Mouse (Mus musculus) mouse trophoblast stem cell (cell line): ENCODE results near the gene Sel1l3.

Source experiments
- in situ Hi-C, 2 experiments: fragments of 300-500 bp; cut with MseI, MboI; formaldehyde crosslinking; loops; 2 replicates in 1 of 2; 3 replicates in 1 of 2; pipeline ENCODE4 v1.15.1; 2025

The Sel1l3 gene

GRCm38 (mm10) chr5:53212782-53213710, 681 bp downstream of the Sel1l3 start:
- in situ Hi-C loops: no loop called here

DNA sequence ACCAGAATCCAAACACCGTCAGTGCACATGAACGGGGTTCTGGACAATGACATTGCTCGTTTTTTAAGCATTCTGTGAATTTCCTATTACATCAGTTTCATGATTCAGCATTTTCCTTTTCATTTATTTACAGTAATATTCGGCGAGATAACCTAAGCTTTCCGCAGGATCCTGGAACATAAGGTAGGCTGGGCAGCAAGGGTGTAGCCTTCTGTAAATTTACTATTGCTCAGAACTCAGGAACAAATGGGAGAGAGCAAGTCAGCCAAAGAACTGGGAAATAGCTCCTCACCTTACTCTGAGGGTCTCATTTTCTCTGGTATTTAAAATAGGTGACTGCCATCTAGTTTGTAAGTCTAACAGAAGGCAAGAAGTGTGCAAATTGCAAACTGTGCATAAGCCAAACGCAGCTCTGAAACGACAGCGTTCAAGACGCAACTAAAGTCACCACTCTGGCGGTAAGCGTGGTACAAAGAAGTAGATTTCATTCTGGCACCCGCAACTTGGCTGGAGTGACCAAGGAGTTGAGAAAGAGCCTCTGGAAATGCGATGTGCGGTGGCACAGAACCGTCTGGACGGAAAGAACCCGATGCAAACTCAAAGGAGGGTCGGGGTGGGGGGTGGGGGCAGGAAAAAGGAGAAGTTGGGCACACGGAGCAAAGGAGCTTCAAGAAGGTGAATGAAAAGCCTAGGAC, 1.5 kb downstream of the Sel1l3 start:
- in situ Hi-C loops: no loop called here

DNA sequence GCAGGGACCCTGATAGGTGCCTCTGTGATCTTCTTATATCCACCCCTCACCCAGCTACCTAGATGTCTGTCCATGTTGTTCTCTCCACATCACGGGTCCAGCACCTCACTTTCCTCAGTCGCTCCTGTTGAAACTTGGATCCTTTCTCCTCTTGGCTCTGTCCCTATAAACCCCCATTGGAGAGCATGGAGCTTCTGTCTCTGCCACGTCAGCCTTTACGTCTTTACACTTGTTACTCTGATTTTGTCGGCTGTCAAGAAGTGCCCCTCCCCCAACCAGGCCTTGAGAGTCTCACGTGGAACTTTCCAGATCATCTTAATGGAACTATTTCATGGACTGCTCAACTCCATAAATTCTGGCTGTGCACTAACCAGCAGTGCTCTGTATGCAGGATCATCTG, 2.5 kb downstream of the Sel1l3 start:
- in situ Hi-C loops: no loop called here

DNA sequence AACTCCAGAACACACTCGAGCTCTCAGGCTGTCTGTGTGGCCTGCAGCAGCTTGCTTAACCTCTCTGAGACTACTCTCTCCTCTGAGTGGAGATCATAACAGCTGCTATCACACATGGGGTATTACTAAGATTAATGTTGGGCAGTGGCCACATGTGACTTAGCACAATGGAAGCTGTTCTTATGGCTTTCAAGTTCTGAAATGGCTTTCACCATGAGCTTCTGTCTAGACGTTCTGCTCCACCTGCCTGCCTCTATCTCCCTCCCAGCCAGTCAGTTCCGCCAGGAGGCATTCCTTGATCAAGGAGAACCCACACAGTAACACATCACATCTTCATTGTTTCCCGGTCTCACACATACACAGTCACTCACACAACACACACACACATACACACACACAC, 3.2 kb downstream of the Sel1l3 start:
- in situ Hi-C loops: no loop called here

DNA sequence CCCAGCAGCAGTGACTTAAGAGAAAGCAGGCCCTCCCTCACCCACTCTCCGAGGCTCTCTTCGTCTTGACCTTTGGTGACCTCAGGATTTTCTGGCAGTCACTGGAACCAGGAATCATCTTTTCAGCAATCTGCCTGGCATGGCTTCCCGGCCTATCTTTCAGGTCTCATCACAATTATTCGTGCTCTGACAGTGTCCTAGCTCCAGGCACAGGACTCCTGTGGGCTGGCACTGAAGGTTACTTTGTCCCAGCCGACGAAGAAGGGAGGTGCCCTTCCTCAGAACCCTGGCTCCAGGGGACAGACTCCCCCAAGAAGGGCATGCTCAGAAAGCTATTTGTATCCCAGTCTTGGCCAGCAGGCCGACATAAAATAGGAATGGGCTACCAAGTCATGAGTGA, 4.0 kb downstream of the Sel1l3 start:
- in situ Hi-C loops: no loop called here

- in situ Hi-C loops: no loop called here
These were observed 5.0 kb downstream of the Sel1l3 start for GRCm38 (mm10) chr5:53208731-53209130.

DNA sequence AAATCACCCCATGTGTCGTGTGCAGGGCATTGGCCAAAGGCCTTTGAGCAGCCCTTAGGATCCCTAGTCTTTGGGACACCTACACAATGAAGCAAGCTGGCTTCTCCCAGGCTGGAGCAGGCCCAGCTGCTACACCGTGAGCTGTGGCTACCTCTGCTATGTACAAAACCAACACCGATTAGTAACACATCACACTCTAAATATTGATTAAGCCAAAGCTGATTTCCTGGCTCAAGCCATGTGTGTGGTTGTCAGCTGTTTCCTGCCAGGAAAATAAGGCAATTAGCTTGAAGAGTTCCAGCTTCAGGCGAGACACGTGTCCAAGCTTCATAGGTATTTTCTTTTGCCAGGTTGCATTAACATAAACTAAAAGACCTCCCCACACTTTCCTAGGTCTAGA, 7.2 kb downstream of the Sel1l3 start:
- in situ Hi-C loops: no loop called here

DNA sequence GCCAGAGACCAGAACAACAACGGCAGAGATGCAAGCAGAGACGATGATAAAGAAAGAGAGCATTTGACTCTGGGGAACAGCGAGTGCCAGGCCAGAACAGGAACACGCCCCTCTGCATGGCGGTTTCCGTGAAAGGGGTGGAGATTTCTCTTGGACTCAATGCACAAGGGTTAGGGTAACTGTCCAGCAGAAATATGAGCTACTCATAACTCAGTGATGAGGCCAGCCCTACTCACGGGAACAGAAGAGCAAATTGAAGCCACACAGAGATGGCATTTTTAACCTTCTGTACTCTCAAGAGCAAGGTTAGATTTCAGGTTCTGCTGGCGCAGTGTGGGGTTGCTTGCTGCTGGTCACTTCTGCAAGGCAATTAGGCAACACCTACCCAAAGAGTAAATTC, 11.0 kb downstream of the Sel1l3 start:
- in situ Hi-C loops: no loop called here

- in situ Hi-C loops: no loop called here
These were observed 12.9 kb downstream of the Sel1l3 start for GRCm38 (mm10) chr5:53200825-53201224.

- in situ Hi-C loops: no loop called here
These were observed 15.3 kb downstream of the Sel1l3 start for GRCm38 (mm10) chr5:53198408-53198807.

- in situ Hi-C loops: no loop called here
These were observed 17.2 kb downstream of the Sel1l3 start for GRCm38 (mm10) chr5:53196387-53197088.

DNA sequence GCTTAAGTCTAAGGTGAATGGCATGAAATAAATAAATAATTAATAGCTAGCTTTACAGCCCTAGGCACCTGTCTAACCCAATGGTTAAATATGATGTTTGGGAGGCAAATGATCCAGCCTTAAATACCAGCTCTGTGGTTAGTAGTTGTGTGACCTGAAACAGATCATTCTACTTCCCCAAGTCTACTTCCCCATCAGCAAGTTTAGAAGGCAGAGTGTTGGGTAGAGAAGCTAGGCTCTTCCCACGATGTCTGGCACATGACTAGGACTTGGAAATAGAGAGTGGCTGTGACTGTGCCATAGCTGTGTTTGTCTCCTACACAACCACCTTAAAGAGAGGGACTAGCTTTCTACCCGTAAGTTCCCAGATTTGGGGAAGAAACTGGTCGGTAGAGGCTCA, 18.9 kb downstream of the Sel1l3 start:
- in situ Hi-C loops: no loop called here

DNA sequence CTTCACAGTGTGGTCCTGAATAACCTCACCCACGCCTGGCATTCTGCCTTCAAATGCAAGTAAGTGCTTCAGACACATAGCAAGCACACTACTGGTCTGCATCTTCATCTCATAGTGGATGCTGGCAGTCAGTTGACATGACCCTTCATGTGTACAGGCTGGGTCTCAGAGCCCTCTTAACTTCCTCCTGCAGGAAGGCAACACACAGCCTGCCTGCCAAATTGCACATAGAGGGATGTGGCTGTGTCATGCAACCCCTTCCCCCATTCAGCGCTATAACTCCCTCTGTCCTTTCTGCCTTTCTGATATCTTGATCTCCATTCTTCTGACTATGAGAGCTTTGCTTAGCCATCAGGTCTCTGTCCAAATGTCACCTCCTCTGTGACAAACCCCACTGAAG, 19.3 kb downstream of the Sel1l3 start:
- in situ Hi-C loops: no loop called here

DNA sequence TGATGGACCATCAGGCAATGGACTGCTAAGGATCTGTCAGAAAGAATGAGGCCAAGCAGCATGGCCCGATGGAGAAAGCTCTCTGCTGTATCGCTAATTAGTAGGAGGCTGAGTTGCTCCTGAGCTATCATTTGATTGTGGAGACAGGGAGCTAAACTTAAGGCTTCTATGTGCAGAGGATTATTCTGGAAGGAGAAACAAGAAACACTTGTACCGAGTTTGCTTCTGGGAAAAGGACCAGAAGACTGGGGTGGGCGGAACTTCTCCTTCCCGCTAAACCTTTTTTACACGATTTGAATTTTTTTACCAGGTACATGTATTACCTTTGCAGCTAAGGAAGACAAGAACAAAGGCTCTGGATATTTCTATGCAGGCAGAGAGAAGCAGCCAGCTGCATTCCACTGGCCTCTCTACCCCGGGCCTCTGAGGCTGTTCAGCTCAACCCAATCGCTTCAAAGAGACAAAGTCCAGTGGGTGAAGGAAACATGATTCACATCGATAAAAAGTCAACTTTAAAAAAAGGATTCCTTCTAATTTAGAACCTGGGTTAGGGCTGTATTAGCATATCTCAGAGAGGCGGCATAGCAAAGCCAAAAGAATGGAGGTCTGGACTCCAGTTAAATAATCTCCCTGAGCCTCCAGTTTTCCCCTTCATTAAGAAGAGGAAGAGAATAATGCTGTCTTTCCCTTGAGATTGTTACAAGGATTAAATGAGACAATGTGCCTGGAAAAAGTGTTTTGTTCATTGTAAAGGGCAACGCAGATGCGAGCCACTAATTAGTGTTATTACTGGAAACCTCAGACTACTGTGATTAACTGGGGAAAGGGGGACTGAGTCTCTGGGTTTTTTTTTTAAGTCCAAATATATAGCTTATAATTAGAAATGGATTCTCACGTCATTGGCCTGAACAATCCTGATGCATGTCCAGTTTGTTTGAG, 20.4 kb downstream of the Sel1l3 start:
- in situ Hi-C loops: no loop called here

- in situ Hi-C loops: no loop called here
These were observed 25.1 kb downstream of the Sel1l3 start for GRCm38 (mm10) chr5:53188608-53189007.

- in situ Hi-C loops: no loop called here
These were observed 26.5 kb downstream of the Sel1l3 start for GRCm38 (mm10) chr5:53187245-53187644.

DNA sequence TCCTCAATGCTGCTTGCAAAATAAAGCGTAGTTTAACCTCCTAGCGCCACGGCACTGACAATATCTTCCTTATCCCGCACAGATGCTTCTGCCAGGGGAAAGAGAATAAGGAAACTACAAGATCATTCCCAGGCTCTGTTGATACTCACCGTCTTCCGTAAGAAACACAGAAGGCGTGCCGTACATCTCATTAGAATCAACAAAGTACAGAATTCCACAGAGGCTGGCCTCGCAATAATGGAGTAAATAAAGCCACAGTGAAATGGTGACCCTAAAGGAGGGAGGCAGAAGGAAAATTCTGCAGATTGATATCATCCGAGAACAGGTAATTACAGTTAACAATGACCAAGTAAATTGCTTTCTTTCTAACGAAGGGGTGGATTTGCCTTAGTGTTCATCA, 27.9 kb downstream of the Sel1l3 start:
- in situ Hi-C loops: no loop called here

GRCm38 (mm10) chr5:53179965-53180364, 33.8 kb downstream of the Sel1l3 start:
- in situ Hi-C loops: no loop called here

GRCm38 (mm10) chr5:53176703-53177102, 37.0 kb downstream of the Sel1l3 start:
- in situ Hi-C loops: no loop called here

GRCm38 (mm10) chr5:53176075-53176474, 37.7 kb downstream of the Sel1l3 start:
- in situ Hi-C loops: no loop called here

- in situ Hi-C loops: no loop called here
These were observed 38.5 kb downstream of the Sel1l3 start for GRCm38 (mm10) chr5:53175195-53175594.
